Mouse (Mus musculus) olfactory bulb, adult 2 months (tissue): ENCODE measurements around the gene Cdc37l1.

ENCODE experiments used
- CTCF ChIP-seq: fragments of 200-500 bp; IDR thresholded peaks from 2 replicates; pipeline ENCODE4 v1.5.1; 2012; ENCODE audit warnings: low read depth, mild to moderate bottlenecking, low read length, moderate library complexity; ENCODE audit not compliant: insufficient read depth
- POLR2A ChIP-seq: fragments of 200-500 bp; IDR thresholded peaks from 2 replicates; pipeline ENCODE4 v1.6.1; 2012; ENCODE audit warnings: mild to moderate bottlenecking, low read depth, low read length, moderate library complexity; ENCODE audit not compliant: insufficient read depth

DNA sequence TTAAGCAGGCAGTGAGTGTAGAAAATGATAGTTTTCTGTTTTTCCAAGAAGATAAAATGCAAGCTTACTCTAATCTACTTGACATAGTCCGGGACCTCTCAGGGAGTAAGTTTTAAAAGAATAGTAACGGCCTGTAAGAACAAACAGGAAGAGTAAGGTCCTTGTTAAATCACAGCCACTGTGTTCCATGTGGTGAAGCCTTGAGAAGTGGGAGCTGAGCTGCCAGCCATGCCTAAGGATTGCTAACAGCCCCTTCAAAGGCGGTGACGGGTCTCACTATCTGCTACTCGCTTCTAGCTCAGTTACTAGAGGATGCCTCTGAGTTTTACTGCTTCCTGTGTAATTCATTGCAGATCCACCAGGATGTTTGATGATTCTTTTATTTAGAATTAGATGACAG is 26.6 kb downstream of the Cdc37l1 start:
- TF ChIP-seq CTCF (no peak), POLR2A (no peak)
